Mouse (Mus musculus) left cerebral cortex, postnatal 14 days (tissue): ENCODE measurements at regions not wholly inside any gene's neighbourhood (a gene's known extent, or its start where the extent isn't known, plus 50 kb on each side); places are given as distances from the start of the nearest gene placed in this dataset.
A peak's percentile ranks its signal among the peaks of the same experiment; 100 is the strongest.

Experiments used
- DNase-seq, 2 experiments: peaks; one replicate each; pipeline ENCODE4 v3.0.0; 2021 to 2022; ENCODE audit warnings: low spot score in 2 of 2, mixed read lengths in 1 of 2
- intact Hi-C: fragments of 180-260 bp; cut with DNase I; formaldehyde crosslinking; loops from one replicate; pipeline ENCODE4 v1.15.1; 2025

DNA sequence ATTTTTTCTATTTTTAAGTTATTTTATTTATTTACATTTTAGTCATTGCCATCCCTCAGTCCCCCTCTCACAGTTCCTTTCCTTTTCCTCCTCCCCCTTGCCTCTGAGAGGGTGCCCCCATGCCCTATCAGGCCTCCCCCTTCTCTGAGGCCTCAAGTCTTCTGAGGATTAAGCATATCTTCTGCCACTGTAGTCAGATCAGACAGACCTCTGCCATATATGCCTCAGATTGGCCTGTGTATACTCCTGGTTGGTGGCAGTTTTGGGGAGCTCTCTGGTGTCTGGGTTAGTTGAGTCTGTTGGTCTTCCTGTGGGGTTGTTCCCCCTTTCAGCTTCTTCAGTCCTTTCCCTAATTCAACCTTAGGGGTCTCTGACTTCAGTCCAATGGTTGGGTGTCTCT is 81.4 kb upstream of the Slco4c1 start:
- intact Hi-C loops, result no loop called here
- no peak for DNase-seq

DNA sequence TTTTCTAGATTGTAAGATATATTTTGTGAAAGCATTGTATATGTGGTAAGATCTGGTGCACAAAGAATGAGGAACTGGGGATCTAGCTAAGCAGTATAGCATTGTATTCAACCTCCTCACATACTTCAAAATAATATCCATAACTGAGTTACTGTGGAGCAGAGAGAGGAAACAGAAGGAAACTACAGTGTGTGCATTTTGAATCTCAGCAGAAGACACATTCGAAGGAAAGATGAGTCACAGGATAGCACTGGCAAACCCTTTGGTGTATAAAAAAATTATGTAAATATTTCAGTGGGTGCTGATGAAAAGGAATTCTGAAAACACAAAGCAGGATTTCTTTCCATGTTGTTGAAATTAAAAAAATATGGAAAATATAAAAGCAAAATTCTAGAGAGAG is 69.4 kb upstream of the Slco4c1 start:
- DNase-seq, result peak in 1 of 2 experiments; percentile 4
- intact Hi-C loops, result no loop called here
